Mouse (Mus musculus): Measurements from ENCODE around the gene Gmnn. TPM values are rescaled to one million over a fixed set of nuclear protein-coding genes. Genes with fewer than 3 reads are reported as not detected.

The Gmnn gene
- 41.1 and 50.3 TPM in 2 replicates for polyA plus RNA-seq (2015; fragmentation: Nextera tagmentation; extraction: Ambion mirVana)

DNA sequence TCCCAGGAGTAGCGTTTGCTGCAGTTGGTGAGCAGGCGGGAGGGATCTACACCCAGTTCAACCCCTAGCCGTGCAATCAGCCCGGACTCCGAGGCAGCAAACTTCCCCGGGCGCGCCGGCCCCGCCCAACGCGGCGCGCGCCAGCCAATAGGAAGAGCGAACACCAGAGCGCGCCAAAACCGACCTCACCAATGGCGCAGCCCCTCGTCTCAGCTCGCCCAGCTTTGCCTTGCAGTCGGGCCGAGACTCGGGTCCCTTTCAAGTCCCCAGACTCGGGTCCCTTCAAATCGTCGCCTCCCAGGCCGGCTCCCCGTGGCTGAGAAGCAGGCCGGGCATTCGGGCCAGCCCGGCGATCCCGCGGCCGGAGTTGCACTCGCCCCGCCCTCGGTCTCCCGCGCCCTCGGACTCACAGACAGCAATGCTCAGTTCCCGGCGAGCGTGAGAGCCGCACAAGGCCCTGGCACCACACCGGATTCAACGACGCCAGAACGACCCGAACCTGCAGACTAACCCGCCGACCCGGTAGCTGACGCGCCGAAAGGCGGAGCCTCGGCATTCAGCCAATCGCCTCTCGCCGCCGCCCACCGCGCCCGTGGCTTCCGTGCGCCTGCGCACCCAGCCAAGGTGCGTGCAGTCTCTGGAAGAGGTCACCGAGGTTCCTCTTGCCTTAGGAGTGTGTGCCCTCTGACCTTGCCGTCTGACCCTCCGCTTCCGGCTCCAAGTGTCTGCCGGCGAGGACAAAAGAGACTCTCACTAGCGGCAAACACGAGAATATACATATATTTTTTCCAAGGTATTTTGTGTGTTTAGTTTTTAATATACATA lies at the start of gene Gmnn:
Gene Gmnn, minus strand, starts transcription at position 521 of the 825 bp plus-strand sequence.
- ATAC-seq (replicated peaks) = peak; percentile 97
- no peaks in the 10 kb centered on the region for H3K27me3 ChIP-seq
- peak within 1 kb of the TSS; percentile 82 for H3K27ac ChIP-seq (replicated peaks)
- H3K36me3 ChIP-seq = 0 out of 2 replicates have a peak, but pooled peaks cover 2% of the 10 kb centered on the region
- H3K4me2 ChIP-seq (replicated peaks) = peak within 1 kb of the TSS; percentile 72
- peaks cover 11% of the 10 kb centered on the region; the same call in 1 of the 2 replicates for H3K4me1 ChIP-seq
- peak within 1 kb of the TSS; percentile 64 for H3K9ac ChIP-seq (replicated peaks)
- no peaks in the 10 kb centered on the region for H3K9me3 ChIP-seq
- H3K4me3 ChIP-seq = peak within 1 kb of the TSS; percentile 94
- under 1% methylated on average over 78 of the region's 79 CpGs for WGBS

- Histone ChIP-seq H3K9me3 (no peaks in the 10 kb centered on the region), H3K27me3 (no peaks in the 10 kb centered on the region), H3K4me2 (replicated peaks) (no peak overlapping the region), H3K4me1 (peaks cover 28% of the 10 kb centered on the region), H3K36me3 (peaks cover 37% of the 10 kb centered on the region), H3K27ac (replicated peaks) (no peak overlapping the region), H3K4me3 (no peak overlapping the region), H3K9ac (replicated peaks) (no peak overlapping the region)
- ATAC-seq (replicated peaks) = no peak
These were observed 44.4 kb upstream of the Gmnn start for GRCm38 (mm10) chr13:24806079-24806478.

DNA sequence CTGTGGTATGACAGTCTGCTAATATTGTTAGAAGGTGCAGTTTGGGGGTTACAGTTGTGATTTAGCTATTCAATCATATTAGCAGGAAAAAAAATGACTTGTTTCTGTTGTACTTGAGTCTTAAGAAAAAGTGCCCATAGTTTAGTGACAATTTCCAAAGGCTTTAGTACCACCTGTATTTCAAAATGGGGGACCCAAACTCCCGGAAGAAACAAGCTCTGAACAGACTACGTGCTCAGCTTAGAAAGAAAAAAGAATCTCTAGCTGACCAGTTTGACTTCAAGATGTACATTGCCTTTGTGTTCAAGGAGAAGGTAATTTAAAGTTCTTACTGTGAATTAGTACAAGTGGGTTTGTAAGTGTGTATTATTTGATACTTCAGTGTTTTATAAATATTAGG lies 41.5 kb upstream of the Gmnn start:
- WGBS = 9% methylated on average over 2 of the region's 2 CpGs
- peak overlapping the region; percentile 98 for H3K4me3 ChIP-seq
- H3K27me3 ChIP-seq = no peaks in the 10 kb centered on the region
- no peak overlapping the region for H3K27ac ChIP-seq (replicated peaks)
- peak overlapping the region; percentile 90 for H3K4me2 ChIP-seq (replicated peaks)
- H3K9me3 ChIP-seq = no peaks in the 10 kb centered on the region
- H3K36me3 ChIP-seq = peaks cover 13% of the 10 kb centered on the region
- no peak for ATAC-seq (replicated peaks)
- peak overlapping the region; percentile 96; the same call in 1 of the 2 replicates for H3K9ac ChIP-seq (replicated peaks)
- H3K4me1 ChIP-seq = peaks cover 36% of the 10 kb centered on the region

GRCm38 (mm10) chr13:24802131-24802691 lies 40.5 kb upstream of the Gmnn start:
- no peaks in the 10 kb centered on the region for H3K9me3 ChIP-seq
- ATAC-seq (replicated peaks) = no peak
- H3K4me1 ChIP-seq = peaks cover 36% of the 10 kb centered on the region
- H3K27ac ChIP-seq (replicated peaks) = peak overlapping the region; percentile 100
- H3K9ac ChIP-seq (replicated peaks) = peak overlapping the region; percentile 96
- peak overlapping the region; percentile 90 for H3K4me2 ChIP-seq (replicated peaks)
- no peaks in the 10 kb centered on the region for H3K27me3 ChIP-seq
- WGBS = under 1% methylated on average over 26 of the region's 26 CpGs
- H3K36me3 ChIP-seq = peaks cover 6% of the 10 kb centered on the region
- peak overlapping the region; percentile 98 for H3K4me3 ChIP-seq

DNA sequence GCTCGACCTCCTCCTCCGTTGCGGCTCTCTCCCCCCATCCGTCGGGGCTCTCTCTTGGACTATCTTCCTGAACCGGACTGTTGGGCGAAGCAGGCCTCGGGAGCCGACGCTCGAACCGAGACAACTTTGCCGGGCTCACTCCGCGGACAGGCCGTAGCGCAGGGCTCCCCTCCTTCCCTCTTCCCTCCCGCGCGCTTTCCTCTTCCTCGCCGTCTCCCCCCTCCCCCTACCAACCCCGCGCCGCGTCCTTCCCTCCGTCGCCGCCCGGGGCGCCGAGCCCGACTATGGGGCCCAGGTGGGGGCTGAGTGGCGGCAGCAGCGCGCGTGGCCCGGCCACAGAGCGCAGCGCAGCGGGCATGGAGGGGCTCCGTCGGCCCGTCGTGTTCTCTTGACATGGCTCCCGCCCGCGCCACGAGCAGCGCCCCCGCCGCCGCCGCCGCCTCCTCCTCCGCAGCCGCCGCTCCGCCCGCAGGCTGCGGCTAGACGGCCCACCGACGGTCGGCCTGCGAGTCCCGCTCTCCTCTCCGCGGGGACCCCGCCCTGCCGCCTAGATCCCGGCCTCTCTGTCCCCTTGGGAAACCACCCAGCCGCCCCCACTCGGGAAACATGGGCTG lies 39.7 kb upstream of the Gmnn start, which contains the start of gene BC005537:
Gene BC005537, plus strand, starts transcription at position 350 of the 614 bp plus-strand sequence.
- under 1% methylated on average over 56 of the region's 74 CpGs for WGBS
- peak; percentile 64 for ATAC-seq (replicated peaks)

GRCm38 (mm10) chr13:24800674-24801307 lies 39.1 kb upstream of the Gmnn start:
- Histone ChIP-seq H3K9ac (replicated peaks) (peak overlapping the region; percentile 96), H3K4me3 (peak overlapping the region; percentile 98), H3K4me1 (peaks cover 36% of the 10 kb centered on the region), H3K27ac (replicated peaks) (peak overlapping the region; percentile 100), H3K4me2 (replicated peaks) (peak overlapping the region; percentile 90), H3K36me3 (no peaks in the 10 kb centered on the region), H3K9me3 (no peaks in the 10 kb centered on the region), H3K27me3 (no peaks in the 10 kb centered on the region)
- ATAC-seq (replicated peaks) = peak; percentile 97
- under 1% methylated on average over 42 of the region's 42 CpGs for WGBS

More for the DNA sequence above, 39.7 kb upstream of the Gmnn start, which contains the start of gene BC005537:
- Histone ChIP-seq H3K27me3 (no peaks in the 10 kb centered on the region), H3K9ac (replicated peaks) (peak within 1 kb of the TSS; percentile 96), H3K27ac (replicated peaks) (peak within 1 kb of the TSS; percentile 100), H3K4me2 (replicated peaks) (peak within 1 kb of the TSS; percentile 90), H3K9me3 (no peaks in the 10 kb centered on the region), H3K4me1 (peaks cover 36% of the 10 kb centered on the region), H3K36me3 (peaks cover 3% of the 10 kb centered on the region; the same call in 1 of the 2 replicates), H3K4me3 (peak within 1 kb of the TSS; percentile 98)

DNA sequence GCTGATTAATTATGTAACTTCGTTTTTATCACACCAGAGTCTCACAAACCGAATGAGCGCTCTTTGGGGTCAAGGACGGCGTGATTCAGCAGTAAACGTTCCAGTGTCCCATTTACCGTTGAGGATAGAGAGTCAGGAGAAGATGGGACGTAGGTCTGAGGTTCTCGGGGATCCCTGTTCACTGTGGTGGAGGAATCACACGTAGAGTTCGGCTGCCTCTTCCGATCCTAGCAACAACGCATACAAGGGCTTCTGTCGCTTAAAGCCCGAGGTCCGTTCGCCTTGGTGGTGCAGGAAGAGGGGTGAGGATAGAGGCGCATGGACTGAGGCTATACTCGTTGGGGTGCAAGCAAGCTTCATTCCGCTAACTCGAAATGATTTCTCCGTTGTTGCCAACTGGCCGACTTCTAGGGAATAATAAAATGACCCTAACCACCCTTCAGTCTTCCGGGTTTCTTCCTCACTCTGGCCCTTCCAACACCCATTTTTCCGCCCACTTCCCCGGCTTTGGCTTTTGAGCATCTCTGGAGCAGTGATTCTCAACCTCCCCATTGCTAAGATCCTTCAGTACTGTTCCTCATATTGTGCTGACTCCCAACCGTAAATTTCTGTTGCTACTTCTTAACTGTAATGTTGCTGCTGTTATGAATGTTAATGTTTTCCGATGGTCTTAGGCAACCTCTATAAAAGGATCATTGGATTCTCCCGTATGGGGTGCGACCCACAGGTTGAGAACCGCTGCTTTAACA lies 38.4 kb upstream of the Gmnn start:
- ATAC-seq (replicated peaks) = peak; percentile 66
- Histone ChIP-seq H3K4me3 (peak overlapping the region; percentile 98), H3K4me2 (replicated peaks) (peak overlapping the region; percentile 90), H3K9me3 (no peaks in the 10 kb centered on the region), H3K36me3 (no peaks in the 10 kb centered on the region), H3K27me3 (no peaks in the 10 kb centered on the region), H3K4me1 (peaks cover 32% of the 10 kb centered on the region), H3K9ac (replicated peaks) (peak overlapping the region; percentile 59), H3K27ac (replicated peaks) (peak overlapping the region; percentile 100)
- WGBS = under 1% methylated on average over 31 of the region's 31 CpGs

DNA sequence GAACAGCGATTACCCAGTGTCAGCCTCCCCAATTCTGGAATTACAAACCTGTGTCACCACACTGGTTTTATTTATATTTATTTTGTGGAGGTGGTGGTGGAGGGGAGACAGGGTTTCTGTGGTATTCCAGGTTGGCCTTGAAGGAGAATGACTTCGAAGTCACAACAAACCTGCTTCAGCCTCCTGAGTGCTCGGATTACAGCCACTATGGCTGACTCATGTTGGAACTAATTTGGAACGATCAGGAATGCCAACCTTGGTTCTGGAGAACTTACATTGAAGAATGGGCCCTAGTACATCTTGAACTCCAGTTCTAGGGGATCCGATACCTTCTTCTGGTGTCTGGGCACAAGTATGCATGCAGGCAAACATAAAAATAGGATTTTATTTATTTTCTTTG lies 37.7 kb upstream of the Gmnn start:
- no peak overlapping the region; the same call in 1 of the 2 replicates for H3K9ac ChIP-seq (replicated peaks)
- no peaks in the 10 kb centered on the region for H3K27me3 ChIP-seq
- H3K27ac ChIP-seq (replicated peaks) = peak overlapping the region; percentile 100; the same call in 1 of the 2 replicates
- H3K9me3 ChIP-seq = no peaks in the 10 kb centered on the region
- WGBS = 76% methylated on average over 5 of the region's 5 CpGs
- peaks cover 27% of the 10 kb centered on the region for H3K4me1 ChIP-seq
- no peak for ATAC-seq (replicated peaks)
- H3K4me2 ChIP-seq (replicated peaks) = peak overlapping the region; percentile 90
- no peaks in the 10 kb centered on the region for H3K36me3 ChIP-seq
- H3K4me3 ChIP-seq = peak overlapping the region; percentile 98

DNA sequence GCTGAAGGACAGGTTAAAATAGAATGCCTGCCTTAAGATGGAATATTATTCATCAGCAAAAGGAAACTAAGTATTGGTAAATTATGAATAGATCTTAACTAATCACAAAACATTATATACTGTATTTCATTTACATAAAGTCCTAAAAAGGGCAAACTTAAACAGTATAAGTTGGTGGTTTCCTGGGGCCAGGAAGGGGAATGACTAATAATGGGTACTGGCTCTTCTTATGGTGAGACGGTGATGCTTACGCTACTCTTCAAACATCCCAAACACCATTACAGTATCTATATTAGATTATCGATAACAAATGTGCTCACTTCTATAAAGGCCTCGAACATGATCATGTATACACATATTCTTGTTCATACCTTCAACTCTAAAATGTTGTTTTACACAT lies 37.0 kb upstream of the Gmnn start:
- no peaks in the 10 kb centered on the region for H3K27me3 ChIP-seq
- no peak for ATAC-seq (replicated peaks)
- H3K9ac ChIP-seq (replicated peaks) = no peak overlapping the region
- no peak overlapping the region for H3K4me3 ChIP-seq
- no peak overlapping the region for H3K27ac ChIP-seq (replicated peaks)
- no peaks in the 10 kb centered on the region for H3K9me3 ChIP-seq
- H3K36me3 ChIP-seq = no peaks in the 10 kb centered on the region
- peaks cover 21% of the 10 kb centered on the region for H3K4me1 ChIP-seq
- no peak overlapping the region for H3K4me2 ChIP-seq (replicated peaks)
- WGBS = 93% methylated on average over 4 of the region's 4 CpGs

DNA sequence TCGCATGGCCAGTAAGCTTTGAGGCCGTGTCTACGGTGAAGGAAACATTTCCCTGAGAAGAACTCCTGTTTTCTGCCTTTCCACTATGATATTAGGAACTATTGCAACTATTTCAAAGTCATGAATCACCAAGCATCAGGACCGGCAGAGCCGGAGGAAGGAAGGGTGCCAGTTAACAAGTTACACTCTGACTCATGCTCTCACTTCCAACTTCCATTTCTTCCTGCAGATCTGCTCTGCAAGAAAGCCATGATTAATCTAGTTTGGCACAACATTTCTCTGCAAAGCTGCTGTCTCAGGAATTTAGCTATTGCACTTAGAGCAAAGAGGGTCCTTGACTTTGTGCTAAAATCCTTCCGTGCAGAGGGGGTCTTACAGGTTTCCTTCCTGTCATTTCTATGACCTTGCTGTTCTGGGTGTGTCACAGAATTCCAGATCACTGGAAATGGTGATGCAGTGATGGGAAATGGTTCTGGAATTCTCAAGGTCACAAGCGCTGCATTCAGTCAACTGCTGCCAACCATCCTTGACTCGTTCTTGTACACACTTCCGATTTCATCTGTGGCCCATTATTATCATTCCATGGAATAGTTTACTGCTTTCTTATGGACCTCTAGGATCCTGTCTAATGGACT lies 30.8 kb upstream of the Gmnn start:
- Histone ChIP-seq H3K4me1 (no peaks in the 10 kb centered on the region), H3K27ac (replicated peaks) (no peak overlapping the region), H3K4me2 (replicated peaks) (no peak overlapping the region), H3K9me3 (no peaks in the 10 kb centered on the region), H3K9ac (replicated peaks) (no peak overlapping the region), H3K4me3 (no peak overlapping the region), H3K27me3 (no peaks in the 10 kb centered on the region), H3K36me3 (no peaks in the 10 kb centered on the region)
- ATAC-seq (replicated peaks) = no peak
- WGBS = 91% methylated on average over 9 of the region's 9 CpGs

GRCm38 (mm10) chr13:24791349-24791748 lies 29.6 kb upstream of the Gmnn start:
- 77% methylated on average over 2 of the region's 2 CpGs for WGBS
- Histone ChIP-seq H3K4me3 (no peak overlapping the region), H3K9me3 (no peaks in the 10 kb centered on the region), H3K9ac (replicated peaks) (no peak overlapping the region), H3K4me2 (replicated peaks) (no peak overlapping the region), H3K27ac (replicated peaks) (no peak overlapping the region), H3K27me3 (no peaks in the 10 kb centered on the region), H3K36me3 (no peaks in the 10 kb centered on the region), H3K4me1 (no peaks in the 10 kb centered on the region)
- no peak for ATAC-seq (replicated peaks)
